Mouse (Mus musculus) small intestine, adult 10 weeks (tissue): ENCODE results near the gene Gm3739. TPM values are rescaled to one million over a fixed set of nuclear protein-coding genes. Genes with fewer than 3 reads are reported as not detected.

ENCODE experiments used
- polyA plus RNA-seq: library from polyadenylated mRNA; stranded (reverse); fragments of 350-450 nt; fragmentation: Illumina TruSeq; extraction: RNeasy Lipid Tissue Mini Kit (QIAGEN cat#74804); gene quantifications from one replicate; pipeline ENCODE4 v1.2.3, GENCODE M21; 2014; ENCODE audit warnings: low replicate concordance

Gm3739 gene
- polyA plus RNA-seq, result 0.30 TPM

GRCm38 (mm10) chr14:7314661-7315060, at the start of gene Gm3739:
Gene Gm3739 (minus strand): TSS chr14:7315049.

GRCm38 (mm10) chr14:7332295-7332694, 17.4 kb upstream of the Gm3739 start, which contains the start of gene Gm5797:
Gene Gm5797 (minus strand): TSS chr14:7332395.

GRCm38 (mm10) chr14:7264614-7265013, 50.2 kb downstream of the Gm3739 start, which contains the start of gene Gm3727:
Gene Gm3727 (minus strand): TSS chr14:7264714.

Other genes with a start within 250 kb of the Gm3739 start
- gene Gm3696, start 214.4 kb downstream of the Gm3739 start, polyA plus RNA-seq, result 1.2 TPM
- not detected for gene Gm6676, start 189.6 kb downstream of the Gm3739 start, polyA plus RNA-seq
- gene Gm3512, start 140.5 kb downstream of the Gm3739 start, polyA plus RNA-seq, result 0.48 TPM
- not detected for gene Gm16434, start 120.5 kb downstream of the Gm3739 start, polyA plus RNA-seq
- not detected for gene Gm3727, start 50.3 kb downstream of the Gm3739 start, polyA plus RNA-seq
- not detected for gene Gm5797, start 17.3 kb upstream of the Gm3739 start, polyA plus RNA-seq
- gene Gm8374, start 50.1 kb upstream of the Gm3739 start, polyA plus RNA-seq, result not detected
- not detected for gene Gm3755, start 135.9 kb upstream of the Gm3739 start, polyA plus RNA-seq
- not detected for gene Gm3752, start 168.7 kb upstream of the Gm3739 start, polyA plus RNA-seq